Mouse (Mus musculus) C2C12 (cell line): ENCODE measurements around the gene Aip.

ENCODE experiments used
- CTCF ChIP-seq: IDR thresholded peaks from one replicate; pipeline ENCODE4 v1.5.1; 2011; ENCODE audit not compliant: control insufficient read depth, insufficient read depth, insufficient read length
- USF1 ChIP-seq: IDR thresholded peaks from one replicate; pipeline ENCODE4 v1.6.1; 2011; ENCODE audit warnings: low read depth, mild to moderate bottlenecking, control low read depth, moderate library complexity

DNA sequence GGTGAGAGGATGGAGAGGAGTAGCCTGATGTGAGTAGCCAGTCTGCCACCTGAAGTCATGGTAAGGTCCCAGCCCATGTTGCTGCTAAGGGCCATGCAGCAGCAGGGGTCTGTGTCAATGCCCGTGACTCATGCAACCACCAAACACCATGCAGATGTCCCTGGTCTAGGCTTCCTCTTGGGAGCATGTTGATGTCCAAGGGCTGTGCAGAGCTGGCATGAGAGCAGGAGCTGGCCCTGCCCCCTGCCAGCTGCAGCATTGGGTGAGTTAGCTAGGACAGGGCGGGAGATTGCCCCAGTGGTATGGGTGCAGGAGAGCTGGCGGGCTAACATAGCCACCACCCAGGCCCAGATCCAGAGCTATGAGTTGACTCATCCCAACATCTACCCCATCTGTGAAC lies 35.2 kb downstream of the Aip start:
- TF ChIP-seq CTCF (no peak), USF1 (no peak)
